Comparison of ENCODE assay signal across 8 mouse cellular contexts in genomic region chr2:172241031-172241430, GRCm38 (mm10). TPM values are rescaled to one million over a fixed set of nuclear protein-coding genes. Genes with fewer than 3 reads are reported as not detected.
DNase-seq lines count a peak whose midpoint lies in the region; ATAC-seq and TF ChIP-seq lines count a peak whose summit lies in the region.

No protein-coding gene starts in this region.

- H3K4me1 ChIP-seq in intestine, embryonic 14.5 days (replicated peaks; ENCODE audit: control insufficient read depth, insufficient read depth, low read length): no peaks in the 10 kb centered on the region
- no peaks in the 10 kb centered on the region for H3K4me1 ChIP-seq in intestine, embryonic 15.5 days (replicated peaks)

- DNase-seq in intestine, embryonic 14.5 days (ENCODE audit: low spot score): peak; percentile 87
- DNase-seq in adrenal gland, adult 2 months: peak; percentile 57
- DNase-seq in kidney, adult 8-10 months: peak; percentile 17 to 60
- DNase-seq in ovary, adult 18-20 months (ENCODE audit: low spot score): peak; percentile 10
- no peak for DNase-seq in layer of hippocampus, adult 2 months (ENCODE audit: low spot score in 2 of 2)
- DNase-seq in left cerebral cortex, postnatal 14 days (ENCODE audit: low spot score in 2 of 2): no peak

- H3K4me3 ChIP-seq in intestine, embryonic 14.5 days (ENCODE audit: low read depth, low read length): no peak overlapping the region
- no peak overlapping the region for H3K4me3 ChIP-seq in intestine, embryonic 15.5 days (replicated peaks)
- no peak overlapping the region for H3K4me3 ChIP-seq in layer of hippocampus, adult 2 months

- no peak overlapping the region for H3K27ac ChIP-seq in intestine, embryonic 14.5 days (ENCODE audit: low read depth)
- no peak overlapping the region for H3K27ac ChIP-seq in intestine, embryonic 15.5 days
- no peak overlapping the region for H3K27ac ChIP-seq in layer of hippocampus, adult 2 months

- no peaks in the 10 kb centered on the region for H3K27me3 ChIP-seq in intestine, embryonic 14.5 days (replicated peaks; ENCODE audit: control insufficient read depth, insufficient read depth, low read length)
- H3K27me3 ChIP-seq in intestine, embryonic 15.5 days (replicated peaks): no peaks in the 10 kb centered on the region; the same call in 1 of the 2 replicates

- no peaks in the 10 kb centered on the region for H3K36me3 ChIP-seq in intestine, embryonic 14.5 days (ENCODE audit: control insufficient read depth, insufficient read depth, low read length)
- H3K36me3 ChIP-seq in intestine, embryonic 15.5 days: no peaks in the 10 kb centered on the region

- TF ChIP-seq CTCF in layer of hippocampus, adult 2 months (conservative IDR thresholded peaks at IDR 0.05): no peak

- no peaks in the 10 kb centered on the region for H3K9me3 ChIP-seq in intestine, embryonic 14.5 days (ENCODE audit: control insufficient read depth, low read length)
- H3K9me3 ChIP-seq in intestine, embryonic 15.5 days: no peaks in the 10 kb centered on the region

- WGBS in intestine, embryonic 14.5 days: 16% methylated on average over 5 of the region's 5 CpGs
- WGBS in intestine, embryonic 15.5 days: 19% methylated on average over 5 of the region's 5 CpGs

- H3K4me2 ChIP-seq in intestine, embryonic 14.5 days (ENCODE audit: low read length): no peak overlapping the region
- H3K4me2 ChIP-seq in intestine, embryonic 15.5 days (replicated peaks): no peak overlapping the region

- intact Hi-C loops in left cerebral cortex, postnatal 14 days (cut with DNase I): no loop called here

- ATAC-seq in intestine, embryonic 14.5 days (replicated peaks; ENCODE audit: low FRiP score, low TSS enrichment, low read depth): no peak
- ATAC-seq in intestine, embryonic 15.5 days: no peak
- no peak for ATAC-seq in inflammation-experienced regulatory T-cells, adult 6 months

- no peak overlapping the region for H3K9ac ChIP-seq in intestine, embryonic 14.5 days (ENCODE audit: low read length)
- no peak overlapping the region for H3K9ac ChIP-seq in intestine, embryonic 15.5 days

RNA-seq across cellular contexts. Expression of gene Mc3r, which starts 7.3 kb away (rescaled TPM):
- not detected in 2 replicates for polyA plus RNA-seq in intestine, embryonic 14.5 days (2014; fragmentation: Nextera tagmentation; extraction: Ambion mirVana)
- polyA plus RNA-seq in intestine, embryonic 15.5 days (2015; fragmentation: Nextera tagmentation; extraction: Ambion mirVana): not detected in 2 replicates
- not detected for total RNA-seq in adrenal gland, adult 2 months (2021)
- polyA plus RNA-seq in adrenal gland, adult 2 months (2012; rRNA removed): 0.04 TPM in 1 of 2 replicates, not detected in the other
- not detected for total RNA-seq in layer of hippocampus, adult 2 months (2021)
- not detected for polyA plus RNA-seq in inflammation-experienced regulatory T-cells, adult 6 months (2017; shearing (Covaris generic))
- total RNA-seq in left cerebral cortex, postnatal 14 days (2021): under 1 TPM; 0.13 to 0.44 TPM

Comparison
In these comparisons a context has a peak if more than half of its experiments do, and no peak if none do; other contexts are left out.
1. DNase-seq: peak in intestine, embryonic 14.5 days (single experiment), adrenal gland, adult 2 months (single experiment), kidney, adult 8-10 months (2 of 2) and ovary, adult 18-20 months (single experiment); none in layer of hippocampus, adult 2 months (0 of 2) and left cerebral cortex, postnatal 14 days (0 of 2).